Mouse (Mus musculus) CH12.LX (cell line): ENCODE results near the gene Phc1. TPM values are rescaled to one million over a fixed set of nuclear protein-coding genes. Genes with fewer than 3 reads are reported as not detected.

ENCODE experiments used
- DNase-seq: peaks from one replicate; pipeline ENCODE4 v3.0.0-alpha.2; 2013; ENCODE audit errors: extremely low read depth
- H3K27ac ChIP-seq: 2 replicates; pipeline ENCODE4 v1.5.1; 2012; ENCODE audit warnings: low read depth, mild to moderate bottlenecking, control low read depth, moderate library complexity; ENCODE audit not compliant: insufficient read depth
- H3K27me3 ChIP-seq: replicated peaks from 2 replicates; pipeline ENCODE3; 2012; ENCODE audit warnings: inconsistent platforms
- H3K36me3 ChIP-seq, 2 experiments: replicated peaks in 1 of 2; 2 replicates each; pipeline versions ENCODE3 to v1.6.1; 2012; ENCODE audit warnings: inconsistent platforms in 1 of 2, low read length in 1 of 2, mild to moderate bottlenecking in 1 of 2, mixed read lengths in 1 of 2, moderate library complexity in 1 of 2; ENCODE audit not compliant: control insufficient read depth in 1 of 2, insufficient read depth in 1 of 2
- H3K4me1 ChIP-seq, 2 experiments: 2 replicates each; pipeline ENCODE4 v1.6.1; 2012; ENCODE audit warnings: inconsistent platforms in 1 of 2, moderate library complexity in 1 of 2; ENCODE audit not compliant: insufficient read depth in 2 of 2, control insufficient read depth in 1 of 2
- H3K4me2 ChIP-seq: 2 replicates; pipeline ENCODE4 v1.6.1; 2012; ENCODE audit warnings: low read depth, mild to moderate bottlenecking, control low read depth; ENCODE audit not compliant: poor library complexity, insufficient read depth, severe bottlenecking
- H3K4me3 ChIP-seq, 3 experiments: fragments of 150-350 bp in 1 of 3; sonication (generic) in 1 of 3; replicated peaks in 1 of 3; 2 replicates each; pipeline versions ENCODE3 to v1.5.1; 2011 to 2012; ENCODE audit warnings: low read depth in 2 of 3, low read length in 2 of 3, mild to moderate bottlenecking in 2 of 3, moderate library complexity in 2 of 3, control low read depth in 1 of 3, improper control_type of control experiment in 1 of 3, inconsistent platforms in 1 of 3, mixed read lengths in 1 of 3; ENCODE audit not compliant: poor library complexity in 1 of 3
- H3K79me2 ChIP-seq: replicated peaks from 2 replicates; pipeline ENCODE4 v1.6.1; 2012; ENCODE audit warnings: mild to moderate bottlenecking, moderate library complexity; ENCODE audit not compliant: control insufficient read depth, poor library complexity, insufficient read depth, severe bottlenecking; ENCODE audit errors: extremely low read depth
- H3K9ac ChIP-seq: 2 replicates; pipeline ENCODE4 v1.6.1; 2012; ENCODE audit warnings: low read depth, mild to moderate bottlenecking, control low read depth, moderate library complexity; ENCODE audit not compliant: insufficient read depth
- H3K9me3 ChIP-seq: replicated peaks from 2 replicates; pipeline ENCODE3; 2012; ENCODE audit warnings: low read length, inconsistent platforms, mixed read lengths
- GABPA ChIP-seq: IDR thresholded peaks from 2 replicates; pipeline ENCODE4 v1.6.1; 2012; ENCODE audit warnings: low read depth, low read length, improper control_type of control experiment, inconsistent platforms; ENCODE audit not compliant: insufficient replicate concordance
- HCFC1 ChIP-seq: IDR thresholded peaks from 2 replicates; pipeline ENCODE4 v1.6.1; 2012; ENCODE audit warnings: low read depth, mild to moderate bottlenecking, inconsistent platforms, low read length, improper control_type of control experiment
- IRF4 ChIP-seq: IDR thresholded peaks from 2 replicates; pipeline ENCODE4 v1.6.1; 2014; ENCODE audit warnings: low read depth, mild to moderate bottlenecking, inconsistent platforms, low read length, improper control_type of control experiment
- JUN ChIP-seq: IDR thresholded peaks from 2 replicates; pipeline ENCODE4 v1.6.1; 2011; ENCODE audit warnings: low read depth, mild to moderate bottlenecking, low read length, improper control_type of control experiment, moderate library complexity; ENCODE audit not compliant: insufficient read depth
- JUND ChIP-seq: conservative IDR thresholded peaks from 2 replicates; pipeline ENCODE4 v1.6.1; 2011; ENCODE audit warnings: low read depth, low read length, improper control_type of control experiment
- MAZ ChIP-seq: IDR thresholded peaks from 2 replicates; pipeline ENCODE4 v1.6.1; 2012; ENCODE audit warnings: low read depth, mild to moderate bottlenecking, inconsistent platforms, low read length, improper control_type of control experiment, moderate library complexity
- MXI1 ChIP-seq: IDR thresholded peaks from 2 replicates; pipeline ENCODE4 v1.6.1; 2011; ENCODE audit warnings: mild to moderate bottlenecking, low read depth, low read length, improper control_type of control experiment
- NRF1 ChIP-seq: IDR thresholded peaks from 2 replicates; pipeline ENCODE4 v1.6.1; 2014; ENCODE audit warnings: low read depth, mild to moderate bottlenecking, inconsistent platforms, low read length, improper control_type of control experiment, moderate library complexity
- PAX5 ChIP-seq: IDR thresholded peaks from 2 replicates; pipeline ENCODE4 v1.6.1; 2012; ENCODE audit warnings: low read length, inconsistent platforms, mixed read lengths
- POLR2A ChIP-seq: IDR thresholded peaks from 2 replicates; pipeline ENCODE4 v1.6.1; 2011; ENCODE audit warnings: low read depth, mild to moderate bottlenecking, improper control_type of control experiment, low read length
- POLR2AphosphoS2 ChIP-seq: IDR thresholded peaks from 2 replicates; pipeline ENCODE4 v1.6.1; 2011; ENCODE audit warnings: low read depth, low read length, improper control_type of control experiment
- RCOR1 ChIP-seq: conservative IDR thresholded peaks from 2 replicates; pipeline ENCODE4 v1.6.1; 2012; ENCODE audit warnings: low read depth, mild to moderate bottlenecking, inconsistent platforms, low read length, improper control_type of control experiment
- SIN3A ChIP-seq: IDR thresholded peaks from 2 replicates; pipeline ENCODE4 v1.6.1; 2012; ENCODE audit warnings: low read length, improper control_type of control experiment, inconsistent platforms
- SMC3 ChIP-seq: IDR thresholded peaks from 2 replicates; pipeline ENCODE4 v1.6.1; 2011; ENCODE audit warnings: low read depth, low read length, improper control_type of control experiment
- TBP ChIP-seq: conservative IDR thresholded peaks from 2 replicates; pipeline ENCODE4 v1.6.1; 2011; ENCODE audit warnings: low read depth, low read length, improper control_type of control experiment
- TCF12 ChIP-seq: IDR thresholded peaks from 2 replicates; pipeline ENCODE4 v1.6.1; 2014; ENCODE audit warnings: low read depth, mild to moderate bottlenecking, inconsistent platforms, low read length, improper control_type of control experiment
- USF1 ChIP-seq: IDR thresholded peaks from 2 replicates; pipeline ENCODE4 v1.6.1; 2014; ENCODE audit warnings: low read depth, mild to moderate bottlenecking, inconsistent platforms, low read length, improper control_type of control experiment
- ZMIZ1 ChIP-seq: IDR thresholded peaks from 2 replicates; pipeline ENCODE4 v1.6.1; 2012; ENCODE audit warnings: low read depth, mild to moderate bottlenecking, inconsistent platforms, low read length, improper control_type of control experiment
- ZNF384 ChIP-seq: IDR thresholded peaks from 2 replicates; pipeline ENCODE4 v1.6.1; 2012; ENCODE audit warnings: low read depth, low read length, improper control_type of control experiment, inconsistent platforms
- dilution Hi-C: fragments of 300-500 bp; cut with MboI; formaldehyde crosslinking; loops from 2 replicates; pipeline ENCODE4 v1.14.3; 2020; ENCODE audit warnings: low sequenced_read_pairs; ENCODE audit not compliant: extremely low pct_unique_long_range_greater_than_20kb, extremely low pct_ligation_motif_present
- in situ Hi-C: fragments of 300-500 bp; cut with MboI; formaldehyde crosslinking; loops from 3 replicates; pipeline ENCODE4 v1.14.3; 2019; ENCODE audit warnings: low sequenced_read_pairs, low pct_ligation_motif_present, low pct_unique_long_range_greater_than_20kb, mixed read lengths
- polyA plus RNA-seq: library from polyadenylated mRNA; unstranded; fragments of >175 nt; gene quantifications from 2 replicates; pipeline ENCODE4 v1.2.1, GENCODE M21; 2012; ENCODE audit warnings: low read depth; ENCODE audit not compliant: insufficient read length
- total RNA-seq, 2 experiments: library from RNA; depleted of rRNA; stranded (reverse); fragments of 300-350 nt in 1 of 2; fragments of >200 nt in 1 of 2; gene quantifications; 2 replicates each; pipeline ENCODE4 v1.2.3; 2012 to 2014

Phc1 gene
- total and polyA plus RNA-seq, 3 experiments, result 2.9 to 13.8 (median 6.5) TPM

DNA sequence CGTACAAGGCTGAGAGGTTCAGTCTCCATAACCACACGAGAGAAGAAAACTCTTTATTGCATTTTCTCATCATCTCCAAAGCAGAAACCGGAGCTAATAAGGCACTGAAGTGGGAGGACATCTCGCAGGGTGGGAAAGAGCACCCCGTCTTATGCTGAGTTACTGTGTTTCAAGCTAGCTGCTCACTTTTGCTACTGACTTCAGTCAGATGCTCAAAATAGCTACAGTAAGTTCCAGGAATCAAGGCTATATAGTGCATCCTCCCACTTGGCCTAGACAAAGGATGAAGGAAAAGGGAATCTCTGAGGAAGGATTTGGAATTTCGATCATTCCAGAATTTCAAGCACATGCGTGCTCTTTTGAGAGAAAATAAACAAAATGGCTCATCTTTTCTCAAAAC lies 63.8 kb downstream of the Phc1 start:
- TF ChIP-seq USF1, result no peak
- H3K4me3 ChIP-seq, result no peak overlapping the region
- no peaks in the 10 kb centered on the region for H3K4me1 ChIP-seq
- no peaks in the 10 kb centered on the region for H3K36me3 ChIP-seq
- H3K79me2 ChIP-seq, result no peaks in the 10 kb centered on the region
- no peaks in the 10 kb centered on the region for H3K9me3 ChIP-seq
- H3K4me2 ChIP-seq, result no peak overlapping the region
- dilution Hi-C loops (no loop called here), in situ Hi-C loops (no loop called here)
- DNase-seq, result no peak
- no peak overlapping the region for H3K27ac ChIP-seq
- H3K27me3 ChIP-seq, result no peaks in the 10 kb centered on the region
- no peak overlapping the region for H3K9ac ChIP-seq

DNA sequence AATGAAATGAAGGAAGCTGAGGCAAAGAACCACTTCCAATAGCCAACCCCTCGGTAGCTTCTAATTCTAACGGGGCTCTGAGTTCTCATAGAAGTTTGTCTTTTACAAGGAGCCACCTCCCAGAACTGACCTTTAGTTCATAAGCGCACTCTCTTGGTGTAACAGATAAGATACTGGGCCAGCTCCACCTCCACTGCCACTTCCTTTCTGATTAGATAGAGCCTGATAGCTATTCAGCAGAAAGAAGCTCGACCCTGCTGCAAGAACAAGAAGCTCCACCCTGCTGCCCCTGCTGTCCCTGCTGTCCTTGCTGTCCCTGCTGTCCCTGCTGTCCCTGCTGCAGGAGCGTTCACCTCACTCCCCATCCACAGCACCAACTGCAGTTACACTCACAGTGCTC lies 65.8 kb downstream of the Phc1 start:
- Histone ChIP-seq H3K9ac (no peak overlapping the region), H3K4me3 (no peak overlapping the region), H3K36me3 (no peaks in the 10 kb centered on the region), H3K27me3 (no peaks in the 10 kb centered on the region), H3K9me3 (no peaks in the 10 kb centered on the region), H3K4me2 (no peak overlapping the region), H3K27ac (no peak overlapping the region), H3K79me2 (no peaks in the 10 kb centered on the region), H3K4me1 (no peaks in the 10 kb centered on the region)
- DNase-seq, result no peak
- in situ Hi-C loops, result no loop called here
- dilution Hi-C loops, result no loop called here
- TF ChIP-seq POLR2AphosphoS2, result no peak
- TF ChIP-seq ZNF384, result no peak

DNA sequence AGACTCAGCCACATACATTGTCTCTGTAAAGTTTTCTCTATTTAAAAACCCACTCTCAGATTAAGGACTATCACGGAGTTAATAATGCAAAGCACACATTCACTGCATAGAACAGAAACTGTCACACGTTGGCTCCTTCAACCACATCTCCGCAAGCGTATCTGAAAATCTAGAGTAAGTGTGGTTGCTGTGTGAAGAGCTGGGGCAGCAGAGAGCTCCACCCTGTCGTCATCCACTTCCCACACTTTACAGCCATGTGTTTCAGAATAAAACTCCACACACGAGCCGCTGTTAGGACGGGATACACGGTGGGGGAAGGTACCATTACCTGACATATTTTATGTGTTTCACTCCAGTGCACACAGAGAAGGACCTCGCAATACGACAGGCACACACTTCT lies 70.2 kb downstream of the Phc1 start:
- in situ Hi-C loops, result no loop called here
- H3K4me2 ChIP-seq, result no peak overlapping the region
- no peaks in the 10 kb centered on the region for H3K79me2 ChIP-seq
- TF ChIP-seq HCFC1 (no peak), TCF12 (no peak), ZMIZ1 (no peak), IRF4 (no peak), SIN3A (no peak)
- DNase-seq, result no peak
- H3K27ac ChIP-seq, result no peak overlapping the region
- no peak overlapping the region for H3K9ac ChIP-seq
- no peaks in the 10 kb centered on the region for H3K9me3 ChIP-seq
- dilution Hi-C loops, result no loop called here
- H3K27me3 ChIP-seq, result no peaks in the 10 kb centered on the region
- no peaks in the 10 kb centered on the region for H3K4me1 ChIP-seq
- H3K36me3 ChIP-seq, result no peaks in the 10 kb centered on the region
- H3K4me3 ChIP-seq, result no peak overlapping the region

DNA sequence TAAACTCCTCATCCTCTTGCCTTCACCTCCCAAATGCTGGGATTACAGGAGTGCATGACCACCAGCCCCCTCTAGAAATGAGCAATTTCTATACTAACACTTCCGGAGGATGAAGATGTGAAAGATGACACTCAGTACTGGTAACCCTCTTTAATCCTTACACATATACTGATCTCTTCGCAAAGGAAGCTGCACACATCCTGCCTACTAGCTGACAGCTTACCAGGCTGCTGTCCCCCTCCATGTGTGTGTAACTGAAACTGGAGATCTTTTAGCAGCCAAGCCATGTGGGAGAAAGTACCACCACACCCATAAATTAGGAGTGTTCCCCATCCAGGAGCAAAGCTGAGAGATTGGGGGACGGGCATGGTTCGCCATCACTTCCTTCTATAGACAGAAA lies 71.2 kb downstream of the Phc1 start:
- H3K27ac ChIP-seq, result no peak overlapping the region
- H3K9me3 ChIP-seq, result no peaks in the 10 kb centered on the region
- H3K4me3 ChIP-seq, result no peak overlapping the region
- H3K79me2 ChIP-seq, result no peaks in the 10 kb centered on the region
- H3K4me2 ChIP-seq, result no peak overlapping the region
- no peaks in the 10 kb centered on the region for H3K27me3 ChIP-seq
- no peaks in the 10 kb centered on the region for H3K4me1 ChIP-seq
- DNase-seq, result no peak
- in situ Hi-C loops (no loop called here), dilution Hi-C loops (no loop called here)
- no peaks in the 10 kb centered on the region for H3K36me3 ChIP-seq
- TF ChIP-seq HCFC1 (no peak), TBP (no peak), MXI1 (no peak), PAX5 (no peak), POLR2AphosphoS2 (no peak), JUND (no peak), RCOR1 (no peak), SMC3 (no peak), JUN (no peak), POLR2A (no peak), GABPA (no peak), SIN3A (no peak), NRF1 (no peak), MAZ (no peak)
- H3K9ac ChIP-seq, result no peak overlapping the region
